Mouse (Mus musculus) layer of hippocampus, adult 2 months (tissue): ENCODE measurements around the gene Eral1. TPM values are rescaled to one million over a fixed set of nuclear protein-coding genes. Genes with fewer than 3 reads are reported as not detected.
"Not testable (repeated sequence)": the region's sequence is repeated elsewhere in the genome, so short reads cannot be mapped to it uniquely, and the experiment has no call there.

ENCODE experiments used
- DNase-seq, 2 experiments: peaks; one replicate each; pipeline ENCODE4 v3.0.0; 2022; ENCODE audit warnings: low spot score in 2 of 2
- H3K27ac ChIP-seq: fragments of 200-600 bp; 2 replicates; pipeline ENCODE4 v1.8.1; 2022
- H3K4me3 ChIP-seq: fragments of 200-600 bp; 2 replicates; pipeline ENCODE4 v1.8.1; 2022; ENCODE audit warnings: mild to moderate bottlenecking
- CTCF ChIP-seq: fragments of 200-600 bp; conservative IDR thresholded peaks from 2 replicates; pipeline ENCODE4 v1.8.1; 2022; ENCODE audit warnings: antibody characterized with exemption, mild to moderate bottlenecking, moderate library complexity
- microRNA-seq, 2 experiments: library from miRNA; unstranded; fragments of <30 nt; microRNA quantifications; one replicate each; pipeline ENCODE4 v1.2.0; 2021
- total RNA-seq, 2 experiments: library from RNA; stranded (reverse); gene quantifications; 2 replicates each; pipeline ENCODE4 v1.2.3; 2021

The Eral1 gene
- total RNA-seq, 2 experiments from 2014 or later, result 19.5 to 20.1 TPM

DNA sequence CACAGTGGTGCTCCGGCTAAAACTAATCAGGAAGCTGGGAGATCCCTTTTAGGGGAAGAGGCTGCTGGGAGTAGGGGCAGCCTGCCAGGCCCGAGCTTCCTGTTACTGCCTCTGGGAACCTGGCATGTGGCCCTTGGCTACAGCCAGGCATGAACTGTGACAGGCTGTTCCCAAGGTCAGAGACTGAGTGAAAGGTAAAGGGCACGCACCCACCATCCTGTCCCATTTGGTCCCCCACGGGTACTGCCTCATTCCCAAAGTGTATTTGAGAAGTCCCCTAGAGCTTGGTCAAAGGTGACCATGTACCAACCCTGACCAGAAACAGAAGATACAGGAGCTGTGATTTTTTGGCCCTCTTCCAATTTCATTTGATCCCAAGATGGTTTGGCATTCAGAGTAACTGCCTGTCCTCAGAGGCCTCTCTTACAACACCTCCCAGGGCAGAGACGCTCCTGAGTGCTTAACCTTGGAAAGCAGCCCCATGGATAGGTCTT lies 35.4 kb downstream of the Eral1 start:
- peak in 1 of 2 experiments; percentile 17 for DNase-seq
- TF ChIP-seq CTCF, result no peak
- Histone ChIP-seq H3K4me3 (no peak overlapping the region), H3K27ac (peak overlapping the region; percentile 65; the same call in 1 of the 2 replicates)

DNA sequence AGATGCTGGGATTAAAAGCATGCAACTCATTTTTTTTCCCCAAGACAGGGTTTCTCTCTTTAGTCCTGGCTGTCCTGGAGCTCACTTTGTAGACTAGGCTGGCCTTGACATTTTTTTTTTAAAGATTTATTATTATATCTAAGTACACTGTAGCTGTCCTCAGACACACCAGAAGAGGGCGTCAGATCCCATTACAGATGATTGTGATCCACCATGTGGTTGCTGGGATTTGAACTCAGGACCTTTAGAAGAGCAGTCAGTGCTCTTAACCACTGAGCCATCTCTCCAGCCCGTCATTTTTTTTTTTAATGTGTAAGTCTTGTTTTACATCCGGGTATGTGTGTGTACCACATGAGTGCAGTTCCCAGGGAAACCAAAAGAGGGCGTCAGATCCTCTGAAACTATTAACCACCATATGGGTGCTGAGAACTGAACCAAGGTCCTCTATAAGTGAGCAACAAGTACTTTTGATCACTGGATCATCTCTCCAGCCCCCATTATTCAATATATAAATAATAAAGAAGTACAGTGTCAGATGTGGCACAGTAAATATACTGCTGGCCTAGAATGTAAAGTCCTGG lies 37.8 kb downstream of the Eral1 start:
- H3K4me3 ChIP-seq, DNase-seq, H3K27ac ChIP-seq: not testable (repeated sequence)
- TF ChIP-seq CTCF, result peak; percentile 38

DNA sequence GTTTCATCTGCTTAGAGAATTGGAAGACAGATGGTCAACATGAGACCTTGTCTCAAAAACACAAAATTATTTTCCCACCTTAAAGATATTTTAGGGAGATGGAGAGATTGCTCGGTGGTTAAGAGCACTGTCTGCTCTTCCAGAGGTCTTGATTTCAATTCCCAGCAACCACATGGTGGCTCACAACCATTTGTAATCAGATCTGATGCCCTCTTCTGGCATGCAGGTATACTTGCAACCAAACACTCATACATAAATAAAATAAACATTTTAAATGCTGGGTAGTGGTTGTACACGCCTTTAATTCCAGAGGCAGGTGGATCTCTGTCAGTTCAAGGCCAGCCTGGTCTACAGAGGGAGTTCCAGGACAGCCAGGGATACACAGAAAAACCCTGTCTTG lies 39.3 kb downstream of the Eral1 start:
- DNase-seq, result no peak
- Histone ChIP-seq H3K4me3 (no peak overlapping the region), H3K27ac (no peak overlapping the region)
- peak; percentile 58 for TF ChIP-seq CTCF

DNA sequence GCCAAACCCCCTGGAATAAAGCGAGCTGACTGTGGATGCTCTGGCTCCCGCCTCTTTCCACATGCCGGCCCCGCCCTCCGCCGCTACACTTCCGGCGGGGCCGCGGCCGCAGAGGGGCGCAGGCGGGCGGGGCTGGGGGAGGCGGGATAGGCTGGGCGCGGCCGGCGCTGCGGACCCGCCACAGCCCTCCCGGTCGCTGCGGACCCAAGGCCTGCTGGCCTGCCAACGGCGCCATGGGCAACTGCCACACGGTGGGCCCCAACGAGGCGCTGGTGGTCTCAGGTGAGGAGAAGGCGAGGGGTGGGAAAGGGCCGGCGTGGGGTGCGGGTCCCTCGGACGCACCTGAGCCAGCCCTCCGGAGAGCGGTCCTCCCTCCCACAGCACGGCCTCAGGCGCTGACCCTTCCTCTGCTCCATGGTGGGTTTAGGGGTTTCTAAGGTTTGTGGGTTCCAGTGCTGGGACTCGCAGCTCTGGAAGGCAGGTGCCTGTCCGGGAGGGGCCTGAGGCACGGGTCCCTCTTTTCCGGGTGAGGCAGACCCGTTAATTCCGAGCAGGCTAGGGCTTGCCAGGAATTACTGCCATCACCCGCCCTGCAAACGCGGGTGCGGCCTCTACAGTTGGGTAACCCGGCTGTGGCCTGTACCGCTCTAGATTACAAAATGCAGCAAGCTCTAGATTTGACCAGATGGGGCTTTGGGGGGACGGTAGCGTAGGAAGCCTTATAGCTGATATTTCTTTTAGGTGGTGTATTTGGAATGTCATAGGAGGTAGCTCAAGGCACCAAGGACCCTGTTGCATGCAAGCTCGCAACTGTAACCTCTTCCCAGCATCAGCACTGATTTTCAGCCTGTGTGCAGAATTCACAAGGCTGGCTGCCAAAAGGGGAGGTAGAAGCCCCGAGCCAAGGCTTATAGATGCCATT lies 42.1 kb downstream of the Eral1 start, which contains the start of gene Flot2:
Flot2 (plus strand) TSS at position 101 of the 922 bp plus-strand sequence.
- peak within 1 kb of the TSS; percentile 94 for H3K4me3 ChIP-seq
- peak within 1 kb of the TSS; percentile 93 for H3K27ac ChIP-seq
- peak; percentile 44 for TF ChIP-seq CTCF
- DNase-seq, result no peak

DNA sequence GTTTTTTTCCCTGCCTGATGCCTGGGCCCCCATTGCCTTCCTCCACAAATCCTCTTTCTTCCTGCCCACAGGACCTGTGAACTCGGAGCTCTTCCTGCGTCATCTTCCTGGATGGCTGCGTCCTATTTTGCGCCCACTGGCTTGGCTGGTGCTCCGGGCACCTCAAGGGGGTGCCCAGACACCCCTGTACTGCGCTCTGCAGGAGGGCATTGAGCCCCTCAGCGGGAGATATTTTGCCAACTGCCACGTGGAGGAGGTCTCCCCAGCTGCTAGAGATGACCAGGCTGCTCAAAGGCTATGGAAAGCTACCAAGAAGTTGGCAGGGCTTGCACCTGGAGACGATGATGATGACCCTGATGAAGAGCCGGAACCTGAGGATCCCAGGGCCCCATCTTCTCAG lies 43.4 kb downstream of the Eral1 start:
- TF ChIP-seq CTCF, result no peak
- Histone ChIP-seq H3K27ac (no peak overlapping the region), H3K4me3 (no peak overlapping the region)
- no peak for DNase-seq

GRCm38 (mm10) chr11:78033931-78034617 lies 46.1 kb downstream of the Eral1 start:
- H3K4me3 ChIP-seq, result no peak overlapping the region
- DNase-seq, result no peak
- H3K27ac ChIP-seq, result no peak overlapping the region
- no peak for TF ChIP-seq CTCF

DNA sequence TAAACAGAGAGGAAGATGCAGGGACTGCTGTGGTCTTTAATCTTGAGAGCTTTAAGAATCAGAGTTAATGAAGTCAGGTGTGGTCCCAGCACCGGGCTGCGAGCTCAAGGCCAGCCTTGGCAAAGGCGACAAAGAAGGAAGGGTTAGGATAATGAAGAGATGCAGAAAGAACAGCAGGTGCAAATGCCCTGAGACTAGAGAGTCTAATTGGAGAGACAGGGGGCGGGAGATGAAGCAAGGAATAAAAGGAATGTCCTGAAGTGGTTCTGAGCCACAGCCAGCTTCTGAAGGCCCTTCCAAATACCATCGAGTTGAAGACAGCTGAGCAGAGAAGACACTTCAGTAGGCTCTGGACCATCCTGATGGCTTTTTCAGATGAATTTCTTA lies 47.4 kb downstream of the Eral1 start:
- H3K27ac ChIP-seq, result peak overlapping the region; percentile 77
- no peak for TF ChIP-seq CTCF
- no peak for DNase-seq
- peak overlapping the region; percentile 64 for H3K4me3 ChIP-seq

DNA sequence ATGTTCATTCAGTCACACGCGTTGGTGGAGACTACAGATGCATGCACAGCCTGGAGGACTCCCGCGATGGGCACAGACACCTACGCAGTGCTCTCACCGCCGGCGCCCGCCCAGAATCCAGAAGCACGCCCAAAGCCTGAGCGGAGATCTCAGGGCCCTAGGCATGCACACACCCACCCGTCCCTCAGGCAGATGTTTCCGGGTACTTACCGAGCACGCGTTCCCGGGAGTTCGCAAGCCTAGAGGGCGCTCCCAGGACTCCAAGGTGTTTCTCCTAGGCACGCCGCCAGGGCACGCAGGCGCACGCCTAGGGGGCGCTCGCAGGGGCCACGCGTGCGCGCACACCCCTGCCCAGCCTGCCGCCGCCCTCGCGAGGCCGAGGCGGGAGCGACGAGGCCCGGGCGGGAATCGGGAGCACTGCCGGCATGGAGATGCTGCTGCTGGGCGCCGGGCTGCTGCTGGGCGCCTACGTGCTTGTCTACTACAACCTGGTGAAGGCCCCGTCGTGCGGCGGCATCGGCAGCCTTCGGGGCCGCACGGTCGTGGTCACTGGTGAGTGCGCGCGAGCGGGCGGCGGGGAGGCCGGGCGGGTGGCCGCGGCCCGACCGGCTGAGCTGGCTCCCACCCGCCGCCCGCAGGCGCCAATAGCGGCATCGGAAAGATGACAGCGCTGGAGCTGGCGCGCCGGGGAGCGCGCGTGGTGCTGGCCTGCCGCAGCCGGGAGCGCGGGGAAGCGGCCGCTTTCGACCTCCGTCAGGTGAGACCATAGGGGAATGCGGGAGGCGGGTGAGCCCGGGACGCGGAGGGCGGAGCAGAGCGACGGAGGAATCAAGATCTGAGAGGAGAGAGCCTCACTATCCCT lies 48.0 kb downstream of the Eral1 start, which contains the start of gene Dhrs13:
Dhrs13 (plus strand) TSS at position 334 of the 862 bp plus-strand sequence.
- TF ChIP-seq CTCF, result peak; percentile 85
- peak within 1 kb of the TSS; percentile 77 for H3K27ac ChIP-seq
- H3K4me3 ChIP-seq, result peak within 1 kb of the TSS; percentile 64
- DNase-seq, result peak; percentile 81 to 83

DNA sequence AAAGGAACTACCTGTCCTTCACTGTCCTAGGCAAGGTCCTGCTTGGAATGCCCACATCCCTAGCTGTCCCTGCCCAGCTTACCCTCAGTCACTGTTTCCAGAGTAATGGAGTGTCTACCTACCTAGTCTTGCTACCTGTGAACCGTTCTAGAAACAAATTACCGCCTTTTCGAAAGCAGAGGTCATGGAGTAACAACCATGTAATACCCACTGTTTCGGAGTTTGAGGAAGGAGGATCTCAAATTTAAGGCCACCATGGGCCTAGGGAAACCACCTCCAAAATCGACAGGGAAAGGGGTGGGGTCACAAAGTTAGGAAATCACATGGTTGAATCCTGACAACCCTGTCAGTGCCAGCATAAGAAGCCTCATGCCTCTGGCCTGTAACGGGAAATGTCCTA lies 48.8 kb downstream of the Eral1 start:
- DNase-seq, result no peak
- Histone ChIP-seq H3K27ac (peak overlapping the region; percentile 77; the same call in 1 of the 2 replicates), H3K4me3 (peak overlapping the region; percentile 64; the same call in 1 of the 2 replicates)
- no peak for TF ChIP-seq CTCF

- TF ChIP-seq CTCF, result no peak
- H3K27ac ChIP-seq, result no peak overlapping the region
- no peak overlapping the region for H3K4me3 ChIP-seq
- DNase-seq, result no peak
Observed at GRCm38 (mm10) chr11:78030600-78030999, 49.6 kb downstream of the Eral1 start.

DNA sequence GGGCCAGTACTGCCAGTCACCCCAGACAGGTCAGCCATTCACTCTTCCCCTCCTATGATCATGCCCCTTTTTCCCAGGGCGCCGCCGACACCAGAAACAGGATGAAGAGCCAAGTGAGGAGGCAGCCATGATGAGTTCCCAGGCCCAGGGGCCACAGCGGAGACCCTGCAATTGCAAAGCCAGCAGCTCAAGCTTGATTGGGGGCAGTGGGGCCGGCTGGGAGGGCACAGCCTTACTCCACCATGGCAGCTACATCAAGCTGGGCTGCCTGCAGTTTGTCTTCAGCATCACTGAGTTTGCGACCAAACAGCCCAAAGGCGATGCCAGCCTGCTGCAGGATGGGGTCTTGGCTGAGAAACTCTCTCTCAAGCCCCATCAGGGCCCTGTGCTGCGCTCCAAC lies 50.9 kb downstream of the Eral1 start:
- no peak for DNase-seq
- no peak overlapping the region for H3K27ac ChIP-seq
- H3K4me3 ChIP-seq, result no peak overlapping the region
- TF ChIP-seq CTCF, result no peak

DNA sequence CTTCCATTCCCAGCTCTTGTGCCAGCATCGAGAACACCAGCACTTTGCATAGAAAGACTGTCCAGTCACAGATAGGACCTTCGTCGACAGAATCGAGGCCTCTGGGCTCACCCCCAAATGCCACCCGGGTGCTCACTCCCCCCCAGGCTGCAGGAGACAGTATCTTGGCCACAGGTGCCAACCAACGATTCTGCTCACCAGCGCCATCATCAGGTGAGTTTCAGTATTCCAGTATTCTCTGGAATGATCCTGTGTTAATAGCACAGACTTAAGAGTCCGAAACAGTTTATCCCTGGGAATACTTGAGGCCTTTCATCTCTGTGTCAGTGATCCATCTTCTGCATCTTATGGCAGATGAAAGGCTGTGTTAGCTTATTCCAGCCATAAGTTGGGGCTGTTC lies 56.6 kb downstream of the Eral1 start:
- H3K4me3 ChIP-seq, result no peak overlapping the region
- peak; percentile 70 for TF ChIP-seq CTCF
- H3K27ac ChIP-seq, result no peak overlapping the region
- DNase-seq, result no peak

Small RNAs within 50 kb of the gene (microRNA-seq; reads per million reads assigned to microRNA genes)
- gene Mir144, result 25.8 to 132 reads per million in 2 experiments
- gene Mir451a, result 0 reads per million in 2 experiments
- gene Mir451b, result 0 reads per million in 2 experiments

Other genes with a start within 250 kb of the Eral1 start
- 1 to 10 TPM in 1 of 2 experiments, under 1 TPM in 1; 0.84 to 1.2 TPM for gene Pipox, start 186.3 kb downstream of the Eral1 start, total RNA-seq
- gene Sez6, start 149.6 kb downstream of the Eral1 start, total RNA-seq, result 100 to 1,000 TPM; 154 to 159 TPM
- 10 to 100 TPM; 59.0 to 62.4 TPM for gene Phf12, start 97.6 kb downstream of the Eral1 start, total RNA-seq
- 1 to 10 TPM; 4.6 to 5.7 TPM for gene Dhrs13, start 48.1 kb downstream of the Eral1 start, total RNA-seq
- 10 to 100 TPM; 70.9 to 77.4 TPM for gene Flot2, start 42.5 kb downstream of the Eral1 start, total RNA-seq
- 10 to 100 TPM; 29.5 to 30.3 TPM for gene Fam222b, start 14.3 kb upstream of the Eral1 start, total RNA-seq
- 10 to 100 TPM; 11.1 to 13.3 TPM for gene Traf4, start 85.2 kb upstream of the Eral1 start, total RNA-seq
- 1 to 10 TPM; 2.6 to 3.3 TPM for gene Nek8, start 96.3 kb upstream of the Eral1 start, total RNA-seq
- 10 to 100 TPM; 21.1 to 24.3 TPM for gene Tlcd1, start 96.3 kb upstream of the Eral1 start, total RNA-seq
- 100 to 1,000 TPM; 747 to 755 TPM for gene Rpl23a, start 103.2 kb upstream of the Eral1 start, total RNA-seq
- 10 to 100 TPM; 33.3 TPM for gene Rab34, start 108.0 kb upstream of the Eral1 start, total RNA-seq
- gene Proca1, start 113.0 kb upstream of the Eral1 start, total RNA-seq, result 1 to 10 TPM; 3.7 to 5.5 TPM
- gene Sdf2, start 165.4 kb upstream of the Eral1 start, total RNA-seq, result 10 to 100 TPM; 66.8 to 69.1 TPM
- 100 to 1,000 TPM; 132 to 137 TPM for gene Supt6, start 165.6 kb upstream of the Eral1 start, total RNA-seq
- 100 to 1,000 TPM; 192 to 198 TPM for gene 2610507B11Rik, start 181.4 kb upstream of the Eral1 start, total RNA-seq
- 10 to 100 TPM in 1 of 2 experiments, 1 to 10 TPM in 1; 5.6 to 12.2 TPM for gene BC030499, start 210.5 kb upstream of the Eral1 start, total RNA-seq
- 1 to 10 TPM; 8.3 to 8.5 TPM for gene Spag5, start 221.1 kb upstream of the Eral1 start, total RNA-seq
- gene Aldoc, start 242.6 kb upstream of the Eral1 start, total RNA-seq, result 100 to 1,000 TPM; 853 to 900 TPM
- 10 to 100 TPM; 58.2 to 59.9 TPM for gene Pigs, start 248.0 kb upstream of the Eral1 start, total RNA-seq